In genomic region chr9:74904866-74905508, GRCm38 (mm10) we compare ENCODE assay signal across 10 mouse cellular contexts. TPM values are rescaled to one million over a fixed set of nuclear protein-coding genes. Genes with fewer than 3 reads are reported as not detected.
A peak's percentile ranks its signal among the peaks of the same experiment; 100 is the strongest.
DNase-seq lines count a peak whose midpoint lies in the region; ATAC-seq and TF ChIP-seq lines count a peak whose summit lies in the region.
"Had no signal": no experiment of that assay in that cellular context is flagged by ENCODE, and none has a peak within 500 bp of the region (broad histone marks: within the 10 kb centered on the region; RNA-seq: fewer than 3 reads in every experiment).

No protein-coding gene starts in this region.

- WGBS in midbrain, embryonic 14.5 days, result 16% methylated on average over 7 of the region's 7 CpGs
- WGBS in stomach, embryonic 16.5 days, result 12% methylated on average over 7 of the region's 7 CpGs

- H3K9me3 ChIP-seq in midbrain, embryonic 14.5 days (ENCODE audit: control insufficient read depth, low read length), result no peaks in the 10 kb centered on the region
- H3K9me3 ChIP-seq in stomach, embryonic 16.5 days (replicated peaks; ENCODE audit: control insufficient read depth, low read length), result no peaks in the 10 kb centered on the region
- H3K9me3 ChIP-seq: embryonic facial prominence, embryonic 12.5 days; stomach, embryonic 15.5 days had no signal

- peak; percentile 90 for DNase-seq in 3T3-L1 (ENCODE audit: low read depth, low spot score)
- peak; percentile 79 for DNase-seq in ZHBTc4 (ENCODE audit: low read depth, low spot score)
- DNase-seq in gastrocnemius, postnatal 25 days, result peak; percentile 36
- peak; percentile 71 for DNase-seq in kidney, adult 18-20 months
- DNase-seq in left cerebral cortex, postnatal 36 days (ENCODE audit: low spot score in 2 of 2), result peak; percentile 29 to 54
- peak; percentile 93 for DNase-seq in midbrain, embryonic 14.5 days

- no peak overlapping the region for H3K27ac ChIP-seq in cortical plate, adult 2 months (ENCODE audit: insufficient read depth, low read length)
- no peak overlapping the region for H3K27ac ChIP-seq in midbrain, embryonic 14.5 days (replicated peaks; ENCODE audit: low read depth, low read length)
- H3K27ac ChIP-seq in stomach, embryonic 16.5 days (ENCODE audit: low read length), result no peak overlapping the region
- H3K27ac ChIP-seq: embryonic facial prominence, embryonic 12.5 days; stomach, embryonic 15.5 days had no signal

- H3K4me3 ChIP-seq in cortical plate, adult 2 months (ENCODE audit: insufficient read depth, low read length), result no peak overlapping the region
- no peak overlapping the region for H3K4me3 ChIP-seq in midbrain, embryonic 14.5 days (replicated peaks; ENCODE audit: low read depth, low read length)
- H3K4me3 ChIP-seq in stomach, embryonic 16.5 days (replicated peaks; ENCODE audit: low read length), result no peak overlapping the region
- H3K4me3 ChIP-seq: embryonic facial prominence, embryonic 12.5 days; stomach, embryonic 15.5 days had no signal

- H3K36me3 ChIP-seq in midbrain, embryonic 14.5 days (ENCODE audit: control insufficient read depth, insufficient read depth, low read length), result no peaks in the 10 kb centered on the region
- H3K36me3 ChIP-seq in stomach, embryonic 16.5 days (ENCODE audit: control insufficient read depth, insufficient read depth, low read length), result no peaks in the 10 kb centered on the region
- H3K36me3 ChIP-seq: embryonic facial prominence, embryonic 12.5 days; stomach, embryonic 15.5 days had no signal

- no peak overlapping the region for H3K4me2 ChIP-seq in midbrain, embryonic 14.5 days (ENCODE audit: low read length)
- peak overlapping the region; percentile 34; the same call in 1 of the 2 replicates for H3K4me2 ChIP-seq in stomach, embryonic 16.5 days (ENCODE audit: low read depth, low read length)
- H3K4me2 ChIP-seq: embryonic facial prominence, embryonic 12.5 days; stomach, embryonic 15.5 days had no signal

- no peaks in the 10 kb centered on the region; the same call in 1 of the 2 replicates for H3K4me1 ChIP-seq in cortical plate, adult 2 months (ENCODE audit: control insufficient read depth, insufficient read depth, low read length)
- no peaks in the 10 kb centered on the region for H3K4me1 ChIP-seq in midbrain, embryonic 14.5 days (ENCODE audit: control insufficient read depth, insufficient read depth, low read length)
- H3K4me1 ChIP-seq in stomach, embryonic 16.5 days (ENCODE audit: control insufficient read depth, insufficient read depth, low read length), result 0 out of 2 replicates have a peak, but pooled peaks cover 3% of the 10 kb centered on the region
- H3K4me1 ChIP-seq: embryonic facial prominence, embryonic 12.5 days had no signal

- TF ChIP-seq POLR2A in cortical plate, adult 2 months (IDR thresholded peaks at IDR 0.05; ENCODE audit: extremely low read depth, insufficient read depth, low read length), result no peak

- H3K9ac ChIP-seq in midbrain, embryonic 14.5 days (replicated peaks; ENCODE audit: low read length), result no peak overlapping the region
- H3K9ac ChIP-seq in stomach, embryonic 16.5 days (ENCODE audit: low read length), result no peak overlapping the region
- H3K9ac ChIP-seq: embryonic facial prominence, embryonic 12.5 days; stomach, embryonic 15.5 days had no signal

- TF ChIP-seq CTCF in cortical plate, adult 2 months (IDR thresholded peaks at IDR 0.05; ENCODE audit: extremely low read depth, insufficient read depth, low read length), result peak; percentile 79

- ATAC-seq in midbrain, embryonic 14.5 days (ENCODE audit: low FRiP score, low TSS enrichment), result no peak; the same call in 1 of the 2 replicates
- ATAC-seq in stomach, embryonic 16.5 days (ENCODE audit: insufficient read depth, low FRiP score), result peak; percentile 17; the same call in 1 of the 2 replicates

- intact Hi-C loops in left cerebral cortex, postnatal 36 days (cut with DNase I), result loop anchor here (5.0 to 10.0 kb wide), 4 partner anchors 47 to 127 kb away; partner anchors contain the start of gene Fam214a

- H3K27me3 ChIP-seq in midbrain, embryonic 14.5 days (ENCODE audit: control insufficient read depth, insufficient read depth, low read length), result no peaks in the 10 kb centered on the region
- H3K27me3 ChIP-seq in stomach, embryonic 16.5 days (ENCODE audit: control insufficient read depth, insufficient read depth, low read length), result no peaks in the 10 kb centered on the region
- H3K27me3 ChIP-seq: embryonic facial prominence, embryonic 12.5 days; stomach, embryonic 15.5 days had no signal

RNA-seq across cellular contexts. Expression of gene Onecut1, which starts 43.3 kb away (rescaled TPM):
- polyA plus RNA-seq in cortical plate, adult 2 months (2012; rRNA removed), result 0.06 and 0.09 TPM in 2 replicates
- total RNA-seq in gastrocnemius, postnatal 25 days (2021), result not detected
- under 1 TPM in 1 of 2 experiments, not detected in 1; 0.17 TPM for total RNA-seq in left cerebral cortex, postnatal 36 days (2021)
- polyA plus RNA-seq in midbrain, embryonic 14.5 days (2014; fragmentation: Nextera tagmentation; extraction: Ambion mirVana), result 7.6 and 9.1 TPM in 2 replicates
- 1.5 and 2.0 TPM in 2 replicates for polyA plus RNA-seq in stomach, embryonic 16.5 days (2015; fragmentation: Nextera tagmentation; extraction: Ambion mirVana)

RNA-seq across cellular contexts. Expression of gene Fam214a, which starts 47.7 kb away (rescaled TPM):
- polyA plus RNA-seq in cortical plate, adult 2 months (2012; rRNA removed), result 26.5 and 27.7 TPM in 2 replicates
- 10 to 100 TPM; 17.1 to 25.6 TPM for total RNA-seq in gastrocnemius, postnatal 25 days (2021)
- total RNA-seq in left cerebral cortex, postnatal 36 days (2021), result 10 to 100 TPM; 33.1 to 41.7 TPM
- polyA plus RNA-seq in midbrain, embryonic 14.5 days (2014; fragmentation: Nextera tagmentation; extraction: Ambion mirVana), result 26.0 and 35.9 TPM in 2 replicates
- polyA plus RNA-seq in stomach, embryonic 16.5 days (2015; fragmentation: Nextera tagmentation; extraction: Ambion mirVana), result 10.0 and 10.2 TPM in 2 replicates

Comparison
In these comparisons a context has a peak if more than half of its experiments do, and no peak if none do; other contexts are left out.
1. DNase-seq: peak in every context shown above with its lines; median percentile 93 in midbrain, embryonic 14.5 days; 90 in 3T3-L1; 79 in ZHBTc4; 71 in kidney, adult 18-20 months; 42 in left cerebral cortex, postnatal 36 days; 36 in gastrocnemius, postnatal 25 days.